Mouse (Mus musculus) ovary, postnatal 10 days (tissue): ENCODE measurements around the gene Zbtb16.

Source experiments
- DNase-seq: peaks from one replicate; pipeline ENCODE4 v3.0.0; 2022; ENCODE audit warnings: low spot score

The Zbtb16 gene

DNA sequence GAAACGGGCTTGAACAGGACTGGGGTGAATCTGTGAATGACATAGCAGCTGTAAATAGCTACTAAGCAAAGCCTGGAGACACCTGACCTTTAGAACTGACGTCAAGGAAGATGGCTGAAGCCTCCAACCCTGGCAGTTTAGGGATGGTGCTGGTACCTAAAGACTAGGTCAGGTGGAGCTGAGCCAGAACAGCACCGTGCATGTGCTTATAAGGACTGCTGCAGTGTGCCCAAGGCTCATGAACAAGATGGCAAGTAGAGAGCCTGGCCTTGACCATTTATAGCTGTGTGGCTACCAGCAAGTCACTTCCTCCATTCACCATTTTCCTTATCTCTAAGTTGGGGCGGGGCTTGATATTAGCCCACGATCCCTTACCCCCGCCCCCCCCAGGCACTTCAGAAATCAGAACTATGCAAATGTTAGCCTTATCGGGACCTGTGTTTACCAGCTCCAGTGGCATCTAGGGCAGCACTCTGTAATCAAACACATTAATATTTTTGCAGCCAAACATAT is 9.6 kb downstream of the Zbtb16 start:
- DNase-seq, result no peak

DNA sequence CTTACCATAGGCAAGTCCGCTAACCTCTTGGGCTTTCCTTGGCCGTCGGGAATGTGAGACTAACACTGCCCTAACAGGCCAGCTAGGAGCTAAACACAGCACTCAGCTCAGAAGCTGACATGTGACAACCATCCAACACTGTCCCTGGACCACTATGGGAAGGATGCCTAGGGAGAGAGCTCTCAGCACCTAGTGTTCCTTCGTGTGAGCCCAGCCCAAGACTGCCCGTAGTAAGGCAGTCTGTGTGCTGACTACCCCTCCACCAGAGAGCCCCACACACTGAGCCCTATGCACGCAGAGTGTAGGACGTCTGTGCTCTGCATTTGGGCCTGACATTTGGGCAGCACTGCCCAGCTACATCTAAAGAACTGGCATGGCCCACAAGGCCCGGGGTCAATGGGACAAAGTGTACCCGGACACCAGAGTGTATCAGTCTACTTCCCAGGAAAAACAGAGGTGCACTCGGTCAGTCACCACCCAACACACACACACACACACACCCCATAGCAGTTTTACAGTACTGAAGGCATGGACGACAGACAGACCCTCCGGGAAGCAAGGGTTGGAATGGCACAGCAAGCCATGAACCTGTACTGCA is 11.4 kb downstream of the Zbtb16 start:
- no peak for DNase-seq

DNA sequence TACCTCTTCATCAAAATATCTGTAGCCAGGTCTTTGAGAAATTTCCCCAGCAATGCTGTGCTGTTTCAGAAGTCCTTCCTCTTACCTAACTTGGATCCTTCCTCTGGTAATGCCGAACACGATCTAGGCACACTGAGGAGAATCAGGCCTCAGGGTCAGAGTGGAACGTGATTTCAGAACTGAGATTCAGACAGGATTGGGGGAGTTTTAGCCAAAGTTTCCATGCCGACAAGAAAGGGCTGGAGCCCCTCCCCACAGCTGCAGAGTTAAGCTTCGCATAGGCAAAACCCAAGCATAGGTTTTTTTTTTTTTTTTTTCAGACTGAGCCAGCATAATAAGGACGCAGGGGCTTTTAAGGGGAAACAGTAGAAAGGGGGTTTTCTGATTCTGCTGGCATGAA is 12.2 kb downstream of the Zbtb16 start:
- DNase-seq, result no peak

DNA sequence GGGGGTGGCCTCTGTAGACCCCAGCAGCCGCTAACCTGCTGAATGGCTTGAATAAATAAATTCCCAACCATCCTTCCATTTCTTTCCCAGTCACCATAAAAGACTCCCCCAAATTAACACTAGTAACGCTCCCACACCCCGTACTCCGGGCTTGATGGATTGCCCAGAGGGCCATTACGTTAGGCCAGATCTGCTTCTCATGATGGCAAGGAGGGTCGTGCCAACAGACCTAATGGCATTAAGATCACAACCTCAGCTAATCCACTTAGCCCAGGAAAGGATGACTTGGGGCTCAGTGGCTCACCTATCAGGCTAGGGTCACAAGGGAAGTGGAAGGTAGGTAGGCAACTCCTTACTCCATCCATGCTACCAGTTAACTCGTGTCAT is 12.7 kb downstream of the Zbtb16 start:
- DNase-seq, result no peak

DNA sequence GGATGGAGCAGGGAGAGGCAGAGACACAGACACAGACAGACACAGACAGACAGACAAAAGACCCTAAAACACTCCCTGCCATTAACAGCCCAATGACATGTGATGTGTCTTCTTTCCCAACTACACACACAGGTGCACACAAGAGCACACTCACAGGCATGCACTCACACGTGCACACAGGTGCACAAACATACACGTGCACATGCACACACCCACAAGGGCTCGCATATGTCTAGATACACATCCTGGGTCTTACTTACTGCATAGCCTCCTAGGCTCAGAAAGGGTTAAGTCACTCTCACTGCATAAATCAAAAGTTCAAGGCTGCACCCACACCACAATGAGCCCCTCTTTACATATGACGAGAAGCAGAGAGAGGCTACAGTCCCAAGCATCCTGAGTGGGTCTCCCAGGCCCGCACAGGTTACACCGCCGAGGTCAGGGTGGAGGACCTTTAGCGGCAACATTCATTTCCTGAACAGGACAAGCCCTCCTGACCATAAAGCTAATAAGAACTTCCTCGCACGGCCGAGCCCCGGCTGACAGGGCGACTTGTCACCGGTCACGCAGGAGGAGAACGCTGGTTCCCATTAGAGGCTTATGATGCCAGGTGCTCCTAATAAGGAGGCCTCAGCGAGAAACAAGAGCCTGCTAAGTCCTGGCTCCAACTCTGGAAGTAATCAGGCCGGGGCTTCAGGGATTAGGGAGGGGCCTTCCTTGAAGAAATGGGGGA is 13.3 kb downstream of the Zbtb16 start:
- no peak for DNase-seq

DNA sequence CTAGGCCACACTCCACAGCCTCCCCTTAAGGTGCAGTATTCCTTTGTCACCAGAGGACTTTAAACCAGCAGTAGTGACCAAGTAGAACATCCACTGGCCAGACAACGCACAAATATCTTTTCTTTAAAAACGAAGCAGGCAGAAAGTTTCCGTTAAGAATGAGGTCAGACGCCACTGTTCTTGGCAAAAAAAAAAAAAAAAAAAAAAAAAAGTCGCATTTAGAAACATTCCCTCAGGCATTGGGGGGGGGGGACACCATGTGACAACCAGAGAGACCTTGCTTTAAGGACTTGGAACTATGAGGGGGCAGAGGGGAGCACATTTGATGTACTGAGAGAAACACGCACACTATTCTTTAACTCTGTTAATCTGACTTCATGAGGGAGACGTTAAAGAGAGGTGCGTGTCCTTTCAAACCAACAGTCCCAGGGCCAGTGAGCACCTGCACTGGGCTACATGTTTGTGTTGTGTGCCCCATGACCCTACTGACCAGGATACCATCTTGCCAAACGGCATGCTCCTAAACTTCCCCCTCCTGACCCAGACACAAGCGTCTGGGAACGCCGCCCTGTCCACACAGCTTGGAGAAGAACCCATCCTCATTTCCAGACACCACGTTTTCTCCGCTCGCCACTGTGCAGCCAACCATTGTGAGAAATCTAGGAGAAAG is 14.0 kb downstream of the Zbtb16 start:
- no peak for DNase-seq

DNA sequence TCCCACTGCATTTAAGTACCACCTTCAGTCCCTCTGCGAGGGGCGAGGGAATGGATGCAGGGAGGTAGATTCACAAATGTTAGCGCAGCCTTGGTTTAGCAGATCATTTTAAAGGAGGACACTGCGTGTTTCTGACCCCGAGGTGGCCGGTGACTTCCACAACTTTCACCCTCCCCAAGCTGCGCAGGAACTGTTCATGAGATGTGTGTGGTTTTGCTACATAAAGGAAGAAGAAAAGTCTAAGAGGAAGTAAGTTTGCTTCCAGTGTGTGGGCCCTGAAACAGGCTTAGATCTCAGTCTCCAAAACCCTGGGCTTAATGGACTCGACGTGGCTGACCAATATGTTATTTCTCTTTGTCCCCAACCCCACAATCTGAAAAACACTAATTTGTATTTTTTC is 14.6 kb downstream of the Zbtb16 start:
- DNase-seq, result no peak

DNA sequence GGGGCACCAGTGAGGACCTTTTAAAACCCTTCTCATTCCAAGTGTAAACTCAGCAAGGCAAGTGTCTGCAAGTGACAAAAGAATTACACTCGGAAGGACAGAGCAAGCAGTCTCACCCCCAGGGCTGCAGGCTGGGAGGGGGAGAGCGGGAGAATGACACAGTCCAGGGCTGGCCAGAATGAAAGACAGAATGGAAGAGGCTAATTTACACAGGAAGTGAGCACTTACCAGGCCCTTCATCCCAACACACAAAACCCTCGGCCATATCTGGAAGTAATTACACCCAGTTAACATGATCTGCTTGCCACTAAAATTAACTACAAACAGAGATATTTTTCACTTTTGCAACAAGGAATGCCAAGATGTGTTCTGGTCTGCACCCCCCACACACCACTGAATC is 15.2 kb downstream of the Zbtb16 start:
- DNase-seq, result no peak

DNA sequence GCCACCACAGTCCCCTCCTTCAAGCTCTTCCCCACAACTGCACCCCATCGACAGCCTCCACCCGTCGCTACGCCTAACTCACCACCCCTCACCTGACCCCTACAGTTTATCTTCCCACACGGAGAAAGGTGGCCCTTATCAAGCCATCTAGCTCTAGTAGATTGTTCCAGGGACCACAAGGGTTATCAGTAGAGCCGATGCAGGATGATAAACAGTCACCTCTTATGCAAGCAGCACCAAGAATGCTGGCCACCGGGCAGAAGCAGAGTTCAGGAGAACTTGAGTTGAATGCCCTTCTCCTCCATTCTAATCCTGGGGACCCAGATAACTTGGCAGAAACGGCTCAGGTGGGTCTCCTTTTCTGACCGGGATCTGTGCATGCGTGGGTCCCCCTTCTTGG is 16.3 kb downstream of the Zbtb16 start:
- DNase-seq, result no peak

DNA sequence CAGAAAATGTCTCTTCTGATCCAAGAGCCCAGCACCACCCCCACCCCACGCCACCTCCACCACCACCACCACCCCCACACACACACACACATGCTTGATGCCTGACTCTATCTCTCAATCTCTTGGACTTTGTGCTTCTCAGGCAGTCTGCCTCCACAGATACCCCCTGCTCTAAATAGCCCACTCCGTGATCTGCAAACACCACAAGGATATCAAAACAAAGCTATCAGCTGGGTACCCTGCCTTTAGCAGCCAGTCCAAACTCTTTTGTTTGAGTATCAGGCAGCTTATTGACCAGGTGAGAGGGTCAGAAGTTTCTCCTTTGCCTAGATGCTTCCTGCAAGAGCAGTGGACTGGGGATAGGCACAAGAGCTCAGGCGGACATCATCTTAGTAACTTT is 16.9 kb downstream of the Zbtb16 start:
- DNase-seq, result no peak

DNA sequence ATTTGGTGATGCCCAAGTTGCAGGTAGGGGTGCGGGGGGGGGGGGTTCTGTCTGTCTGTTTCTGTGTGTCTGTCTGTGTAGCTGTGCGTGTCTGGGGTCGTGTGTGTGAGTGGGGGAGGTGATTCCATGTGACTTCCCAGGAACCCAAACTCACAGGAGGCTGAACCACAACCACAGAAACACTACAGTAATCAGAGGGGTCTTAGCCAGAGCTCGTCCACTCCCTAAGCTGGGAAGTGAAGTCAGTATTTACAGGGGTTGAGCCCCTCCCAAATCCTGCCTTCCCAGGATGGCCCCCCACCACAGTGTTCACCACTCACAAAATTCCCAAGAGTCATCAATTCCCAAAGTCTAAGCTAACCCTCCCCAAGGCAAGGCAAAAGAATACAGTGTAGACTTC is 18.1 kb downstream of the Zbtb16 start:
- no peak for DNase-seq

DNA sequence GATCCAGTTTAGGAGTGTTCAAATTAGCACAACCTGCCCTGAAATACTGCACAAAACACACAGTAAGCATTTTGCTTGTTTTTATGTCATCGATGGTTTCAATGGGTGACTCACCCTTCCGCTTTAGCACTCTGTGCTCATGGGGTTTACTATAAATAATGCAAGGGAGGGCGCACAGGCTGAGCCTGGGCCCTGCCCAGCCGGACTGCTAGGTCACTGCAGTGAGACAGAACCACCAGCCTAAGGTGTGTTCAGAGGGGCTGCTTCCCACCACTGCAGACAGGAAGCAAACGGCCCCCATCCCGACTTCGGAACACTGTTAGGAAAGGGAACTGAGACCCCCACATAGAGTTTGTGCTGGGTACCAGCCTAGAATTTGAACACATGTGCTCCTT is 18.6 kb downstream of the Zbtb16 start:
- DNase-seq, result no peak

DNA sequence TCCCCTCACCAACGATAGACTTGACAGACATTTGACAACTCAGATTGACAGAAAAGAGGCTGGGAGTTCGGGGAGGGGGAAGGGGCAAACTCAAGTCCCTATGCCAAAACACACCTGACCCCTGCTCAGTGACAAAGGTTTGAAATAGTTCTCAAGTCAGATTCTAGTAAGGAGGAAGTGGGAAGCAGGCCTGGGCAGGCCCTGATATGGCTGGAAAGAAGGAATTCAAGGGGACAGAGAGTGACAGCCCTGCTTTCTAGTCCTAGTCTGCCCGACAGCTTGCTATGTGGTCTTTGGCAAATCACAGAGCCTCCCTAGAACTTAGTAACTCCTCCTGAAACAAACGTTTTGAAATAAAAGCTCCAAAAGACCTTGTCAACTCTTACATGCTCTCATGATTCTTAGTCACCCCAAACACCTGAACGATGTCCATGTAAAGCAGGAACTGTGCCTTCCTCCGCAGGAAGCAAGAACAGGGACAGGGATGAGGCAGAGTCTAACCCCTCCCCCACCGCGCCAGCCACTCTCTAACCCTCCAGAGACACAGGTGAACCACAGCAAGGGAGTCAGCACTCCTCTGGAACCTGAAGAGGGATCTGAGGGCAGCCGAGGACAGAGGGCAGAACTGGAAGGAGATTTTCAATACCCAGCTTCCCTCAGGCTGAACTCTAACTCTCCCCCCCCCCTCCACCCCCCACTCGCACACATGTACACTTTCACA is 19.2 kb downstream of the Zbtb16 start:
- no peak for DNase-seq

DNA sequence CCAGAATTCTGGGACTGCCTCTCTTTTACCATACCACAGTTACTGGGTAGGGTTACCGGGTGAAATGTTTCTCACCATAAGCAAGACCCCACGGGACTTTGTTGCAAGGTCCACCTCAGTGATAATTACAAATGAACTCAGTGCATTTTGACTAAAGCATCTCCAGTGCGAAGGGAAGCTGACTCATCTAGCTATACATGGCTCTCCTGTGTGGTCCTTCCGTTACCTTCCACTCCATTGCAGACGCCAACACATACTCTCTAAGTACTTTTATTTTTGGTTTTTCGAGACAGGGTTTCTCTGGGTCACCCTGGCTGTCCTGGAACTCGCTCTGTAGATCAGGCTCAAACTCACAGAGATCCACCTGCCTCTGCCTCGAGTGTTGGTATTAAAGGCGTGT is 19.9 kb downstream of the Zbtb16 start:
- DNase-seq, result no peak

DNA sequence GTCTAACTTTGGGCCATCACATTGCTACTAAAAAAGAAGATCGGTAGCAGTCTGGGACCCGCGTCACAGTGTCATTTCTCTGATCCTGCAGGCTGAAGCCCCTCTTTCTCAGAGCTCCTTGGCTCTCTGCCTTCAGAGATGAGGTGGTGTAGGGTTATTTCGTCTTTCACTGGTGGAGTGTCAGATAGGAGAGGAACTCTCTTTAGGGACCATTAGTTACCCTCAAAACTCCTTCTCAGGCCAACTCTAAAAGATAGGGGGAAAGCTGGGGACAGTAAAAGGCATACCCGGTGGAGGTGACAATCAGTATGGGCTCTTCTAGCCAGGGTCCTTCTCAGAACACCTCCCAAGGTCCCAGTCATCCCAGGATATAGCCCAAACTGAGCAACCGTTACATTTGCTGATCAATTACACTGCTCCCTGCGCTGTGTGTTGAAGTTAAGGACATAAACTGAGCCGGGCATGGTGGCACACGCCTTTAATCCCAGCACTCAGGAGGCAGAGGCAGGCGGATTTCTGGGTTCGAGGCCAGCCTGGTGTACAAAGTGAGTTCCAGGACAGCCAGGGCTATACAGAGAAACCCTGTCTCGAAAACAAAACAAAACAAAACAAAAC is 21.0 kb downstream of the Zbtb16 start:
- DNase-seq, result no peak

DNA sequence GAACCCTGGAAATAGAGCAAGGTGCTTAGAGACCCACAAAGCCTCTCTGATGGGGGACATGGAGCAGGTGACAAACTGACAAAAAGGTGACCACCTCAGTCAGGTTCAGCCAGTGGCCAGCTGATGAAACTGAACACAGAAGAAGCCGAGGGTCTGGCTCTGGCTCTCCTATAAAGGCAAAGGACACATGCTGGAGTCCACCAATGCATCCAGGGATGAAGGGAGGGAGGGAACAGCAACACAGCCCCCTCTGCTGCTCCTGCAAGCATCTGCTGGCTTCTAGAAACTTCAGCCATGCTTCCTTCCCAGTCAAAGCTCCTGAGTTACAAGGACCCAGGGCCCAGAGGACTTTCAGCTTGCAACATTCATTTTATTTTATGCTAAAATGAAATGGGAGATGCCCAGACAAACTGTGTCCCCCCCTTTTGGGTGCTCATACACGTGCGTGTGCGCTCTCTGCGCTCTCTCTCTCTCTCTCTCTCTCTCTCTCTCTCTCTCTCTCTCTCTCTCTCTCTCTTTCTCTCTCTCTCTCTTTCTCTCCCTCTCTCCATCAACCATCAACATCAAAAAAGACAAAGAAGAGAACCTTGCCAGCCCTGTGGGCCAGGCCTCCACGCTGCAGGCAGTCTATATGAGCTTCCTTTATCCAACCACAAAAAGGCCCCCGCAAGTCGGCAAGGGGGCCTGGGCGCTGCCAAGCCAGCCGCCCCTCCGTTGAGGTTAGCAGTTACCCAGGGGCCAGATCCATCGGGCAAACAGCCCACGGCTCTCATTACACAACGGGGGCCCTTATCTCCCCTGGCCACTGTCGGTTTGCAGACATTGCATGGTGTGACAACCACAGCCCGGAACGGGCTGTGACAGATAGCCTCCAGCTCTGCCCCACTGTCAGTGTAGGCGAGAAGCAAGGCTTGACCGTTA is 21.8 kb downstream of the Zbtb16 start:
- DNase-seq, result no peak

DNA sequence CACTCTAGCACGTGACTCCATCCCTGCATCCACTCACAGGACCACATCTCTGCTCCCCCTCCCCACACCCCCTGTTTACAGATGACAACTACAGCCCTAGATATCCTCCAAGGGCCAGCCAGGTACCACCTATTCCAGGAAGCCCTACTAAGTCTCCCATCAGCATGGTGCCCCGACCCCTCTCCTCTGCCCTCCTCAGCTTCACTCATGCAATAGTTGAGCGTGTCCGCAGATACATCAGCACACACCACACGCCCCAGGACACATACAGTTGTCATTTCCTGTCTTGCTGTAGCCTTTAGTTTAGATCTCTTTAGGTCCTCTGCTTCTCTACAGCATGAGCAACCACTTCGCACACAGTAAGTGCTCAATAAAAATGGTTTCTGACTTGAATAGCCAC is 23.7 kb downstream of the Zbtb16 start:
- DNase-seq, result no peak

DNA sequence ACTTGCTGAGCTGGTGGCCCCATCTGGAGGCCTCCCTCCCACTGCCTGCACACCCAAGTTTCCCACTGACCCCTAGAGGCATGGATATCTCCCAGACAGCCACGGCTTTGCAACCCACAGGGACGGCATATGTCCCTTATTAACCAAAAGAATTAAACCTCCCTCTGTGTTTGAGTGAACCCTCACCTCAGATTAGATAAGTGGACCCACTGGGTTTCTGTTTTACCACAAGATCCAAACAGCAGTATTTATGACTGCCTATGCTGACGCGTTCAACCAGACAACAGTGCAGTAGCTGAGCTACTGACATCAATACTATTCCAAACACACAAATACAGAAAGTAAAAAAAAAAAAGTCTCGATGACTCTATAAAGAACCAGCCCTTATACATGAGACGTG is 29.4 kb downstream of the Zbtb16 start:
- DNase-seq, result no peak

DNA sequence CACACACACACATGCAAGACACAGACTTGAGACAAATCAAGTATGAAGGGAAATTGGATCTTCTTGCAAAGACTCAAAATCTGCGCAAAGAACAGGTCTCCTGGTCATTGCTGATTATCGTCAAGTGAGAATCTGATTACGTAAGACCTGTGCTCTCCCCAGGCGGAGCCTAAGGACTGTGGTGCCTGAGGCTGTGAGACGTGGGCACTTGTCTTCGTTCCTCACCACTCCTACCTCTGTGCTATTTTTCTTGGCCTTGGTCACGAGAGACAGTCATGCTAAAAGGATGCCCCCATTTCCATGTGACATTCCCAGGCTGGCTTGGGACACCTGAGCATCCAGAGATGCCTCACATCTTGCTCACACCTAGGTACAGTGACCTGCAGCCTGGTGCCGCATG is 30.2 kb downstream of the Zbtb16 start:
- no peak for DNase-seq

DNA sequence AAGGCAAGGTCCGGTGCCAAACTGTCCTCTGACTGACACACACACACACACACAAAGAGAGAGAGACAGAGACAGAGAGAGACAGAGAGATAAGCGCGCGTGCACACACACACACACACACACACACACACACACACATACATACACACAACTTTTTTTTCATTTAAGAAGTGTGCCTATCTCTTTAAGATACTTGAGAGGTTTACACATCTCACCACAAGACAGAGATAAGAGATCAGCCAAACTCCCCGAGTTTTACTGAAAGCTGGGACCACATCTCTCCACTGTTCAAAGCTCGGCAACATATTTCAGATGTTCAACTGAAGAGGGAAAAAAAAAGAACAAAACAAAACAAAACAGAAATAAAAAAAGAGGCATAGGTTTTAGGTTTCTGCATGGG is 31.5 kb downstream of the Zbtb16 start:
- no peak for DNase-seq
